In genomic region chr2:66124591-66125271, GRCm38 (mm10) we compare ENCODE assay signal across 8 mouse cellular contexts. TPM values are rescaled to one million over a fixed set of nuclear protein-coding genes. Genes with fewer than 3 reads are reported as not detected.
A peak's percentile ranks its signal among the peaks of the same experiment; 100 is the strongest.
DNase-seq lines count a peak whose midpoint lies in the region; ATAC-seq lines count a peak whose summit lies in the region.

Gene Galnt3 (minus strand): TSS chr2:66124994.

- ATAC-seq in lung, embryonic 15.5 days (ENCODE audit: borderline replicate concordance, extremely low read depth, low FRiP score, low TSS enrichment) = peak; percentile 87
- peak; percentile 81 for ATAC-seq in neural tube, embryonic 13.5 days (ENCODE audit: low read depth)

- H3K27ac ChIP-seq in heart, embryonic 10.5 days = peak within 1 kb of the TSS; percentile 57
- H3K27ac ChIP-seq in lung, embryonic 15.5 days = peak within 1 kb of the TSS; percentile 85
- no peak within 1 kb of the TSS for H3K27ac ChIP-seq in neural tube, embryonic 13.5 days (replicated peaks)

- intact Hi-C loops in heart, postnatal 36 days (cut with DNase I) = no loop called here

- peak within 1 kb of the TSS; percentile 100 for H3K4me2 ChIP-seq in lung, embryonic 15.5 days
- peak within 1 kb of the TSS; percentile 95 for H3K4me2 ChIP-seq in neural tube, embryonic 13.5 days

- peak within 1 kb of the TSS; percentile 82 for H3K4me3 ChIP-seq in heart, embryonic 10.5 days
- peak within 1 kb of the TSS; percentile 77 for H3K4me3 ChIP-seq in lung, embryonic 15.5 days
- peak within 1 kb of the TSS; percentile 56 for H3K4me3 ChIP-seq in neural tube, embryonic 13.5 days

- WGBS in heart, embryonic 10.5 days = under 1% methylated on average over 74 of the region's 74 CpGs
- WGBS in lung, embryonic 15.5 days = under 1% methylated on average over 61 of the region's 74 CpGs
- WGBS in neural tube, embryonic 13.5 days = under 1% methylated on average over 54 of the region's 74 CpGs

- no peaks in the 10 kb centered on the region for H3K9me3 ChIP-seq in heart, embryonic 10.5 days
- H3K9me3 ChIP-seq in lung, embryonic 15.5 days = no peaks in the 10 kb centered on the region
- H3K9me3 ChIP-seq in neural tube, embryonic 13.5 days = no peaks in the 10 kb centered on the region

- H3K36me3 ChIP-seq in heart, embryonic 10.5 days = no peaks in the 10 kb centered on the region
- H3K36me3 ChIP-seq in lung, embryonic 15.5 days = no peaks in the 10 kb centered on the region
- H3K36me3 ChIP-seq in neural tube, embryonic 13.5 days = no peaks in the 10 kb centered on the region

- peaks cover 55% of the 10 kb centered on the region for H3K27me3 ChIP-seq in heart, embryonic 10.5 days (ENCODE audit: insufficient read depth, poor library complexity, severe bottlenecking)
- H3K27me3 ChIP-seq in lung, embryonic 15.5 days = peaks cover 20% of the 10 kb centered on the region
- H3K27me3 ChIP-seq in neural tube, embryonic 13.5 days = peaks cover 32% of the 10 kb centered on the region

- DNase-seq in heart, embryonic 10.5 days (ENCODE audit: low spot score) = no peak
- no peak for DNase-seq in heart, adult 9 months (ENCODE audit: low spot score in 2 of 2)
- DNase-seq in embryo, embryonic 10.5 days (ENCODE audit: low spot score) = peak; percentile 49
- peak; percentile 3 to 7 for DNase-seq in heart, postnatal 36 days
- peak; percentile 68 to 77 for DNase-seq in kidney, postnatal 4 days
- DNase-seq in thymus, postnatal 0 days (ENCODE audit: low spot score) = peak; percentile 25

- H3K9ac ChIP-seq in lung, embryonic 15.5 days = peak within 1 kb of the TSS; percentile 66
- H3K9ac ChIP-seq in neural tube, embryonic 13.5 days = peak within 1 kb of the TSS; percentile 70

- H3K4me1 ChIP-seq in heart, embryonic 10.5 days = peaks cover 16% of the 10 kb centered on the region
- H3K4me1 ChIP-seq in lung, embryonic 15.5 days = peaks cover 6% of the 10 kb centered on the region; the same call in 1 of the 2 replicates
- H3K4me1 ChIP-seq in neural tube, embryonic 13.5 days (replicated peaks) = peaks cover 8% of the 10 kb centered on the region

RNA-seq across cellular contexts. Expression of gene Galnt3, which starts in this region (rescaled TPM):
- polyA plus RNA-seq in heart, embryonic 10.5 days (2016; fragmentation: Nextera tagmentation; extraction: Ambion mirVana) = 0.25 and 2.0 TPM in 2 replicates
- not detected for total RNA-seq in heart, postnatal 36 days (2021)
- polyA plus RNA-seq in lung, embryonic 15.5 days (2015; fragmentation: Nextera tagmentation; extraction: Ambion mirVana) = 14.7 and 15.2 TPM in 2 replicates
- 0.39 and 0.59 TPM in 2 replicates for polyA plus RNA-seq in neural tube, embryonic 13.5 days (2015; fragmentation: Nextera tagmentation; extraction: Ambion mirVana)
- polyA plus RNA-seq in thymus, postnatal 0 days (2015; fragmentation: Nextera tagmentation; extraction: Ambion mirVana) = 2.9 TPM in 2 replicates

Comparison
In these comparisons a context has a peak if more than half of its experiments do, and no peak if none do; other contexts are left out.
1. Peak in DNase-seq in heart, postnatal 36 days; RNA of the gene not detected or under 1 TPM.
2. Peak in ATAC-seq, H3K4me3 ChIP-seq, H3K9ac ChIP-seq and H3K4me2 ChIP-seq in neural tube, embryonic 13.5 days; RNA of the gene not detected or under 1 TPM.
3. DNase-seq: peak in embryo, embryonic 10.5 days (single experiment), kidney, postnatal 4 days (2 of 2) and thymus, postnatal 0 days (single experiment); none in heart, embryonic 10.5 days (single experiment) and heart, adult 9 months (0 of 2).
4. Peak in every context shown above with its lines, with median percentiles within 50 percentile points of each other: H3K4me3 ChIP-seq.